Mouse (Mus musculus) intestine, postnatal 0 days (tissue): ENCODE results near the gene Exoc3l2. TPM values are rescaled to one million over a fixed set of nuclear protein-coding genes. Genes with fewer than 3 reads are reported as not detected.
A peak's percentile ranks its signal among the peaks of the same experiment; 100 is the strongest.

Experiments
- ATAC-seq: fragments of 200-750 bp; cut with Nextera tagmentation; 2 replicates; pipeline ENCODE4 v1.8.0; 2017; ENCODE audit warnings: mild to moderate bottlenecking, moderate TSS enrichment, moderate library complexity
- H3K27ac ChIP-seq: fragments of 300-500 bp; sonication (generic); 2 replicates; pipeline ENCODE4 v1.5.1; 2014; ENCODE audit warnings: mild to moderate bottlenecking, low read depth, low read length, moderate library complexity
- H3K27me3 ChIP-seq: fragments of 300-500 bp; sonication (generic); replicated peaks from 2 replicates; pipeline ENCODE4 v1.6.1; 2014; ENCODE audit warnings: low read length, mixed read lengths; ENCODE audit not compliant: control insufficient read depth, insufficient read depth
- H3K36me3 ChIP-seq: fragments of 300-500 bp; sonication (generic); 2 replicates; pipeline ENCODE4 v1.6.1; 2014; ENCODE audit warnings: mild to moderate bottlenecking, moderate library complexity; ENCODE audit not compliant: control insufficient read depth, insufficient read depth
- H3K4me1 ChIP-seq: fragments of 300-500 bp; sonication (generic); replicated peaks from 2 replicates; pipeline ENCODE4 v1.6.1; 2014; ENCODE audit warnings: antibody characterized with exemption, low read length, mixed read lengths; ENCODE audit not compliant: control insufficient read depth, insufficient read depth
- H3K4me2 ChIP-seq: fragments of 300-500 bp; sonication (generic); replicated peaks from 2 replicates; pipeline ENCODE4 v1.6.1; 2014; ENCODE audit warnings: low read depth, mild to moderate bottlenecking, moderate library complexity
- H3K4me3 ChIP-seq: fragments of 300-500 bp; sonication (generic); 2 replicates; pipeline ENCODE4 v1.5.1; 2014; ENCODE audit warnings: low read depth, low read length
- H3K9ac ChIP-seq: fragments of 300-500 bp; sonication (generic); 2 replicates; pipeline ENCODE4 v1.6.1; 2014; ENCODE audit warnings: mild to moderate bottlenecking, low read depth, low read length
- H3K9me3 ChIP-seq: fragments of 300-500 bp; sonication (generic); 2 replicates; pipeline ENCODE4 v1.6.1; 2016; ENCODE audit warnings: mixed run types; ENCODE audit not compliant: control insufficient read depth
- CTCF ChIP-seq: sonication (generic); IDR thresholded peaks from 2 replicates; pipeline ENCODE4 v1.5.1; 2016; ENCODE audit warnings: low read depth, mild to moderate bottlenecking, control low read depth, antibody characterized with exemption, moderate library complexity
- whole genome bisulfite sequencing: fragments of 180-500 bp; shearing (Covaris S2); extraction: QIAGEN DNeasy Blood & Tissue Kit; methylation state at CpG from one replicate; pipeline ENCODE4 v1.1.7; 2014; 5-methylcytosine and 5-hydroxymethylcytosine counted together
- polyA plus RNA-seq: library from polyadenylated mRNA; unstranded; fragments of >200 nt; fragmentation: Nextera tagmentation; extraction: Ambion mirVana; gene quantifications from 2 replicates; pipeline ENCODE4 v1.2.1, GENCODE M21; 2015

Gene Exoc3l2
- polyA plus RNA-seq, 1 experiment from 2014 or later = 1.1 TPM

DNA sequence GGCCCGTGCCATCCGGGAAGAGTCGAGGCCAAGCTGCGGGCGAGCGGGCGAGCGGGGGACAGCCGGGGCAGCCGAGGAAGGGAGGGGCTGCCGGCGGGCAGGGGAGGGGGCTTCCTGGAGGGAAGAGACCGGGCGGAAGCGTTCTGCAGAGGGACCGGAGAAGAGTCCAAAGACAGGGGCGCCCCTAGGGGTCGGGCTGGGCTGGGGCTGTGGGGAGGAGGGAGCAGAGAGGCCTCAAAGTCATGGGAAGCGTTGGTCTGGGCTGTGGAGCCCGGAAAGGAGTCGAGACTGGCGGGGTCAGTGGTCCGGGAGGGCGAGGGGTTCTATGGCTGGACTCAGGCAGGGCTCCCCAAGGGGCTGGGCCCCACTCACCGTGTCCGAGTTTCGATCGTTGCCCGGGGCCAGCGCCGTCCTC, 5.1 kb upstream of the Exoc3l2 start:
- WGBS = under 1% methylated on average over 27 of the region's 31 CpGs
- Histone ChIP-seq H3K27ac (peak overlapping the region; percentile 66; the same call in 1 of the 2 replicates), H3K9me3 (no peaks in the 10 kb centered on the region)

DNA sequence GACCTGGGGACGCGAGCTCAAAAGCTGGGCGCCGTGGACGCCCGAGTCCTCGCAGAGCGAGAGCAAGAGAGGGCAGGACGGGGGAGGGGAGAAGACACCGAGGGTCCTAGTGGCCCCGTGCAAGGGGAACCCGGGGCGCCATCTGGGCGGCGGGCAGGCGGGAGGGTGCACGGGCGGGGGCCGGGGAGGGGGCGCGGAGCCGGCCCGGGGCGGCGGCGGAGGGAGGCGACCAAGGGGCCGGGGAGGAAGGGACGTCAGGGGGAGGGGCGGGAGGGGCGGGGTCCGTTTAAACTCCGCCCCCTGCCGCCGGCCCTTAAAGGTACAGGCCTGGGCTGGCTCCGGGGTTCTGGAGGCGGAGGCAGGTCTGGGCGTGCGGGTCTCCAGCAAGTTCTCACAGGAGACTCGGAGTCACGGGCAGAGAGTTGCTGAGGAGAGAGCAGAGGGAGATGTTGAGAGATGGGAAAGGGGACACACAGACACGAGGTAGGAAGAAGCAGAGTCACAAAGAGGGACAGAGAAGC, 4.5 kb upstream of the Exoc3l2 start, which contains the start of gene Mark4:
TSS of gene Mark4 (minus strand) at position 231 of the 521 bp plus-strand sequence.
- peak; percentile 11; the same call in 1 of the 2 replicates for TF ChIP-seq CTCF
- 1% methylated on average over 34 of the region's 42 CpGs for WGBS

More for the DNA sequence above, 5.1 kb upstream of the Exoc3l2 start:
- TF ChIP-seq CTCF = peak; percentile 66
- Histone ChIP-seq H3K4me3 (peak overlapping the region; percentile 92), H3K27me3 (no peaks in the 10 kb centered on the region), H3K36me3 (no peaks in the 10 kb centered on the region; the same call in 1 of the 2 replicates), H3K4me1 (no peaks in the 10 kb centered on the region), H3K9ac (peak overlapping the region; percentile 94), H3K4me2 (peak overlapping the region; percentile 95)
- ATAC-seq = peak; percentile 55

DNA sequence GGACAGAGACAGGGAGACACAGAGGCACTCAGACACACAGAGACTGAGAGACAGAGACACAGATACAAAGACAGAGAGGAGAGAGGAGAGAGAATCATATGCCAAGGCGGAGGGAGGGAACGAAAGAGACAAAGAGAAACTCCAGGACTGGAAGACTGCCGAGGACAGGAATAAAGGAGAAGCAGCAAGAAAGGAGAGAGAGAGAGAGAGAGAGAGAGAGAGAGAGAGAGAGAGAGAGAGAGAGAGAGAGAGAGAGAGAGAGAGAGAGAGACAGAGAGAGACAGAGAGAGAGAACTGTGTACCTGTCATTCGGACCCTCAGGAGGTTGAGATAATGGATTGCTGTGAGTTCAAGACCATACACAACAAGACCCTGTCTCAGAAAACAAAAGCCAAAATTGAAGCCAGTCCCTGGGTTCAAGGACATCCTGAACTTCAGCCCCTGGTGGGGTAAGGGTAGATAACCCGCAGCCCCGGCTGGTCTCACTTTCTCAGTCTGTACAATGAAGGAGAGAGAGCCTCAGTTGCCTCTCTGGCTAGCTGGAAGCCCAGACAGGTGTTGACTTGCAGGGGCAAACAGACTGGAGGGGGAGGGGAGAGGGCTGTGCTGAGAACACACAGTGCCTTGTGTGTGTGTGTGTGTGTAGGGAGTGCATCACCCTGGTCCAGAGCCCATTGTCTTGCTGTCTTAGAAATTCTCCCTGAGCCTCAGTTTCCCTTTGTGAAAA, 3.8 kb upstream of the Exoc3l2 start:
- no peaks in the 10 kb centered on the region for H3K27me3 ChIP-seq
- no peaks in the 10 kb centered on the region for H3K9me3 ChIP-seq
- H3K4me2 ChIP-seq = peak overlapping the region; percentile 95
- WGBS = 27% methylated on average over 6 of the region's 6 CpGs
- H3K4me1 ChIP-seq = no peaks in the 10 kb centered on the region
- H3K36me3 ChIP-seq = no peaks in the 10 kb centered on the region; the same call in 1 of the 2 replicates
- no peak for TF ChIP-seq CTCF
- no peak overlapping the region for H3K27ac ChIP-seq
- peak; percentile 24; the same call in 1 of the 2 replicates for ATAC-seq
- peak overlapping the region; percentile 92 for H3K4me3 ChIP-seq
- peak overlapping the region; percentile 94 for H3K9ac ChIP-seq

More for the DNA sequence above, 4.5 kb upstream of the Exoc3l2 start, which contains the start of gene Mark4:
- Histone ChIP-seq H3K9ac (peak within 1 kb of the TSS; percentile 94), H3K4me1 (no peaks in the 10 kb centered on the region), H3K36me3 (no peaks in the 10 kb centered on the region; the same call in 1 of the 2 replicates), H3K27ac (peak within 1 kb of the TSS; percentile 66; the same call in 1 of the 2 replicates), H3K9me3 (no peaks in the 10 kb centered on the region), H3K4me3 (peak within 1 kb of the TSS; percentile 92), H3K27me3 (no peaks in the 10 kb centered on the region), H3K4me2 (peak within 1 kb of the TSS; percentile 95)
- ATAC-seq = peak; percentile 79

DNA sequence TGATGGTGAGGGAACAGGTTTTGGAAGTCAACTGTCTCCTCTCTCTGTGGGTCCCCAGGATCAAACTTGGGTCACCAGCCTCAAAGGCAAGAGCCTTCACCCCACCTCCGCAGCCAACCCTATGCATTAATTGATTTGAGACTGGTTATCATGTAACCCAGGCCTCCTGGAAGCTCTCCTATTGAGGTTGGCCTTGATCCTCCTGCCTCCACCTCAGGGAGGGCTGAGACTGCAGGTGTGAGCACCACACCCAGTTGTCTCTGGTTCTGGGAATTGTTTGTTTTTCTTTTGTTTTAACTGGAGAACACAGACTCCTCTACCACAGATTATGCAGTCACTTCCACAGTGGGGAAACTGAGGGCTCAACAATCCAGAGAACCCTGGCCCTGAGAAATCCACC, 2.6 kb upstream of the Exoc3l2 start:
- no peak for TF ChIP-seq CTCF
- Histone ChIP-seq H3K36me3 (no peaks in the 10 kb centered on the region; the same call in 1 of the 2 replicates), H3K4me2 (no peak overlapping the region), H3K27ac (no peak overlapping the region), H3K4me3 (no peak overlapping the region), H3K27me3 (no peaks in the 10 kb centered on the region), H3K4me1 (no peaks in the 10 kb centered on the region), H3K9ac (no peak overlapping the region), H3K9me3 (no peaks in the 10 kb centered on the region)
- 37% methylated on average over 1 of the region's 1 CpGs for WGBS
- ATAC-seq = no peak

DNA sequence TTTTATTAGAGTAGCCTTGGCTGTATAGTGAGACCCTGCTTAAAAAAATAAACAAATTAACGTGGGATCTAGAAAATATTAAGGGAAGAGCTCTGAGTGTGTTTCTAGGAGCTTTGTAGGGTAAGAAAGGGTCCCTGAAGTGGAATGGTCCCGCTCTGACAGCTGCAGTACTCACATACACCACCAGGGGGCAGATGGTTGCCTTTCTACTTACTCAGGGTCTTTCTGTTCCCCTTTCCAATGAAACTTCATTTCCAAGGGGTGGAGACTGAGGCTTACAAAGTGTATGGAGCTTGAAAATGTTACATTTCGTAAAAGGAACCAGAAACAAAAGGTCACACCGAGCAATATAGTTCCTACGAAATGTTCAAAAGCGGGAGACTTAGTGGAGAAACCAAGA, 1.6 kb upstream of the Exoc3l2 start:
- H3K9me3 ChIP-seq = no peaks in the 10 kb centered on the region
- no peaks in the 10 kb centered on the region for H3K4me1 ChIP-seq
- H3K4me3 ChIP-seq = no peak overlapping the region
- no peak overlapping the region for H3K9ac ChIP-seq
- peak; percentile 89 for TF ChIP-seq CTCF
- 10% methylated on average over 6 of the region's 6 CpGs for WGBS
- H3K27ac ChIP-seq = no peak overlapping the region
- no peak overlapping the region for H3K4me2 ChIP-seq
- H3K36me3 ChIP-seq = no peaks in the 10 kb centered on the region
- no peaks in the 10 kb centered on the region; the same call in 1 of the 2 replicates for H3K27me3 ChIP-seq
- ATAC-seq = no peak

DNA sequence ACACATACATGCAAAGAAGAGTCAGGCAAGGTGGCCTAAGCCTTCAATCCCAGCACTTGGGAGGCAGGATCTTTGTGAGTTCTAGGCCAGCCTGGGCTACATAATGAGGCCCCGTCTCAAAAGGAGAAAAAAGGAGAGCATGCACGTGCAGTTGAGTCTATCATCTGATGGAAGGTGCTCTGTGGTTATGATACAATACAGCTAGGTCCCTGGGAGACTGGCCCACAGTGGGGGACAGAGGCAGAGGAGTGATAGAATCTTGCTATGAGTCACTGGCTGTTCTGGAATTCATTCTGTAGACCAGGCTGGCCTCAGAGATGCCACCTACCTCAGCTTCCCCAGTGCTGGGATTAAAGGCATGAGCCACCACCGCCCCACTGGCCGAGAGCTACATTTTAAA, 688 bp upstream of the Exoc3l2 start:
- no peaks in the 10 kb centered on the region for H3K4me1 ChIP-seq
- WGBS = 76% methylated on average over 4 of the region's 4 CpGs
- no peak for TF ChIP-seq CTCF

More for the DNA sequence above, 688 bp upstream of the Exoc3l2 start:
- no peak overlapping the region for H3K4me3 ChIP-seq
- H3K27me3 ChIP-seq = peaks cover 7% of the 10 kb centered on the region; the same call in 1 of the 2 replicates
- H3K4me2 ChIP-seq = no peak overlapping the region
- no peaks in the 10 kb centered on the region for H3K36me3 ChIP-seq
- H3K9ac ChIP-seq = no peak overlapping the region
- no peak for ATAC-seq
- H3K9me3 ChIP-seq = no peaks in the 10 kb centered on the region
- no peak overlapping the region for H3K27ac ChIP-seq
